Mouse (Mus musculus) kidney, adult 18-20 months (tissue): Measurements from ENCODE around the gene Ifna5.

Experiments used
- DNase-seq: peaks from one replicate; pipeline ENCODE4 v3.0.0; 2021

Gene Ifna5

GRCm38 (mm10) chr4:88865011-88865569, 29.8 kb downstream of the Ifna5 start:
- DNase-seq, result no peak

DNA sequence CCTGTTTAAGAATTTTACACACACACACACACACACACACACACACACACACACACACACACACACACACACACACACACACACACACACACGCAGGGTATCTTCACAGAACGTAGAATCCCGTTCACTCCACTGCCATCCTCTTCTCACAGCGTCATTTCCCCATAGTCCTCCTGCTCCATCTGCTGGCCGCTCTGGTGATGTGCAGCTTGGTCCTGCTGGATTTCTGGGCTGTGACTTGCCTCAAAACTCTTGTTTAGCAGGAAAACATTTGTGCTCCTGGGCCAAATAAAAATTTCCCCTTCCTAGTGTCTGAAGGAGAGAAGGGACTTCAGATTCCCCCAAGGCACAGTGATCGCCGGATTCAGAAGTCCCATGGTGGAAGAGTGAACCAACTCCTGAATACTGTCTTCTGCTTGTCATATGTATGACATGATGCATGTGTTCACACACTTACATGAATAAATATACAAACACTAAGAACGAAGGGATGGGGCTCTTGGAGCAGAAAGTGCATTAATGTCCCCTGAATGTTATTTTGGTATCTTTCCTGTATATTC, 32.1 kb downstream of the Ifna5 start:
- peak; percentile 81 for DNase-seq

- peak; percentile 22 for DNase-seq
Measured at GRCm38 (mm10) chr4:88867926-88868911, 32.9 kb downstream of the Ifna5 start.

GRCm38 (mm10) chr4:88872691-88873090, 37.4 kb downstream of the Ifna5 start:
- DNase-seq, result no peak

DNA sequence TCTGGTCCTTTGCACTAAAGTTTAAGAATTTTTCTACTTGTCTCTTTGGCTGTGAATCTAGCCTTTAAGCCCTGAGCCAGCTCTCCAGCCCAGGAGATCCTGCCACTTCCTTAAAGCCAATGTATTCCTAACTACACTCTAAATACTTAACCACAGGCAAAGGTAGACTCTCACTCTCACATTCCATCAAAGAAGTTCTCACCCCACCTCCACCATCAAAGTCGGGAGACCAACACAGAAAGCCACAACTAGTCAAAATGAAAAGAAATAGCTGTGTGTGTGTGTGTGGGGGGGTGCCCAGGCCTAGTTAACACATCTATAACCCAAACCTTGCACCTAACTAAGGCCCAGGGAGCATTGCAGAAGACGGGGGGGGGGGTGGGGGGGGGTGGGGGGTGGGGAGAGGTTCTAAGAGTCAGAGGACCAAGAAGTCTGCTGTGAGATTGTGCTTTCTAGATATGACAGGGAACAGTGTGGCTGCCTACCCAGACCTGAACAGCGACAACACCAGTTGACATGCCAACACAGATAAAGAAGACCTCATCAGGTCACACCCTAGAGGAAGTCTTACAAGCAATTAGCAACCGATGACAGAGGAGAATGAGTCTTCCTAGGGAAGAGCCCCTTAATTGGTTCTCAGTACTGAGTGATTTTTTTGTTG, 40.2 kb downstream of the Ifna5 start:
- no peak for DNase-seq

DNA sequence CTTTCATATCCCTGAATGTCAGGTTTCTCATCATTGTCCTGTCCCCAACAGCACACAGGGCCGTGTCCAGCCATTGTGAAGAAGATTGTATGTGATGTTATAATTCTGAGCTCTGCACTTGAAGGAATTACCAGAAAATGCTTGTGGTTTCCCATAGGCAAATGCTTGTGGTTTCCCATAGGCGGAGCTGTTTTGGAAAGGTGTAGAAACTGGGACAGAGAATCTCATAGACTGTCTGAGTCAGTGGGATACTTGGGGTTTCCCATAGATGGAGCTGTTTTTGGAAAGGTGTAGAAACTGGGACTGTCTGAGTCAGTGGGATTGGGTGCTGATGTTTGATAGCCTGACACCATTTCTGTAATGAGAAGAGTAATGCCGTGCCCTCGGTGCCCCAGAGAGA, 41.2 kb downstream of the Ifna5 start:
- no peak for DNase-seq

DNA sequence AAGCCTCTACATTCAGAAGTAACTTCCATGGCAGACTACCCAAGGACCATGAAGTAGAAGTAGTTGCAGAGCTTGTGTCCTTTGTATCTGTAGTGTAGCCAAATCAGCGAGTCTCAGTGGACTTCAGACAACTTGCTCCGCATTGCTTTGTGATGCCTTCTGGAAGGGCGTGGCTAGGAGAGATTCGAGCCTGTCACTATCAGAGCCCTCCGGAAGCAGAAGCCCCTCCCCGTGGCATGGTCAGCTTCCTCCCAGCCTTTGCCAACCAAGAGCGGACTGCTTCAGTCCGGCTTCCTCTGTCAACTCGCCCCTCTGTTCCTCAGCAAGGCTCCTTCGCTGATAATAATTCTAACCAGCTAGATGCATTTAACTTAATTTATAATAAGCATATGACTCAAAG, 42.9 kb downstream of the Ifna5 start:
- peak; percentile 12 for DNase-seq

DNA sequence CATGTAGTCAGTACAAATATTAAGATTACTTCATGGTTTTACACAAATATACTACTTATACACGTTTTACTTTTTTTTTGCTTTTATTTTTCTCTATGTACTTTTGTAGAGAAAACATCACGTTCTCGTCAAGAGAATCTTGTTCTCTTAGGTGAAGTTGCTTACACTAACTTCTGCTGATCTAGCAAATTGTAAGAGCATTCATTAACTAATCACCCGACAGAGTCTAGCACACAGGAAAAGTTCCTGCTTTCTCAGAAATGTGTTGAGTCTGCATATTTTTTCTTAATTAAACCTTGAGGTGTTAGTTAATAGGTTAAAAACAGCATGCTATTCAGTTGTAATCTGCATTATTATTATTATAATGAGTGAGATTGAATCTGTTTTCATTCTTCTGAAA, 43.4 kb downstream of the Ifna5 start:
- no peak for DNase-seq

DNA sequence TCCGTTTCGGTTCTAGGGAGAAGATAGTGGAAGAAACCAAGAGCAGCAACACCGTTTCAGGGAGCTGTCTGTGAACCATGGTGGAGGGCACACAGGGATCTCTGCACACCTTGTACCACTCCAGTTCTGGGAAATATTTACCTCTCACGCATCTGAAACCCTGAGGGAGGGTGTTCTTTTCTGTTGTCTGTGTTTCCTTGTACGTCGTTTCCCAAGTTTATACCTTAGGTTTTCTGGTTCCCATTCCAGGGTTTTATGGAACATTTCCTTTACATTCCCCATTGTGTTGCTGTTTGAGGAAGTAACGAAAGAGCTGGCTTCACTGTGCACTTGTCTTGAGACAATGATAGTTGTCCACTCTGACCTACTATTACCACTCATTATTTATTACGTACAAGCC, 44.8 kb downstream of the Ifna5 start, which contains the start of gene Ifne:
Ifne (minus strand) TSS at position 101 of the 400 bp plus-strand sequence.
- no peak for DNase-seq
